Mouse (Mus musculus): ENCODE results near the gene Gm42420. TPM values are rescaled to one million over a fixed set of nuclear protein-coding genes. Genes with fewer than 3 reads are reported as not detected.

Gm42420 gene
- total and polyA plus RNA-seq, 2 experiments from 2014 or later, result 1.5 TPM; not detected in 1

DNA sequence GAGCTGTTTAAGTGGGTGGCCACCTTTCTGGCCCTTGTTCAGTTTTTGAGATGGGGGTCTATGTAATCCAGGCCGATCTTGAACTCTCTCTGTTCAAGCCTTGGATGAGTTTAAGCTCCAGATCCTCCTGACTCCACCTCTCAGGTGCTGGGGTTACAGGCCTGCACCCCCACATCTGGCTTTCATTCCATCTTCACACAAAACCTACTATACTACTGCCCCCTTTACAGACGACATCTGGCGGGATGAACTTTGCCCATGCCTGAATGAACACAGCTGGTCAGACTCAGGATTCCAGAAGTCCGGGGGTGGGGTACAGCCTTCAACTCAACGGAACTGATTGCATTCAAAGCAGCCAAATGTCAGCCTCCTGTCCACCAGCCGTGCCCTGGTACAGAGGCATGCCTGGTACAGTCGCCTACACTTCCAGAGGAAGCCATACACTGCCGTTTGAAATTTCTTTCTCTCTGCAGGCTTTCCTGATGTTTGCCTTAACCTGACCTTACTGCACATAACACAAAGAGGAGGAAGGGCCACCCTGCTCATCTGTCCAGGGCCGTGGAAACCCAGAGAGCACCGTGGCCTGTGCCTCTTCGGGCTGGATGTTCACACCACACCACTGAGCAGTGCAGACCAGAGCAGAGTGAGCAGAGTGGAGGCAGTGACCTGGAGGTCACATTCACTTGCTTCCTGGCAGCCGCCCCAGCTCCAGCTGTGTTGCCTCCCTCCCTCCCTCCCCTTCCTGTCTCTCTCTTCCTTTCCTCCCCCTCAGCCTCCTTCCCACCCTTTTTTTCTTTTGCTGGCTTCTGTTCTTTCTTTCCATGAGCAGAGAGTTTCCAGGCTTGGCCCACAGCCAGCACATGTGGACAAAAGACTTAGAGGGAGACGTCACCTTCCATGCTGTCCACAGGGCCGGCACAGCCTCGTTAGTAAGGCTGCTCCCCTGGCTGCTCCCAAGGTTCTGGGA lies 42.6 kb upstream of the Gm42420 start:
- DNase-seq (ENCODE audit: low spot score), result peak; percentile 83
- no peak overlapping the region for H3K4me3 ChIP-seq (ENCODE audit: low read depth, low read length)
- peak overlapping the region; percentile 51; the same call in 1 of the 2 replicates for H3K27ac ChIP-seq (ENCODE audit: low read depth, low read length)
- H3K4me1 ChIP-seq (ENCODE audit: insufficient read depth, low read length), result peaks cover 9% of the 10 kb centered on the region
- H3K9me3 ChIP-seq (ENCODE audit: low read length), result no peaks in the 10 kb centered on the region
- WGBS, result 23% methylated on average over 15 of the region's 15 CpGs
- H3K9ac ChIP-seq (replicated peaks; ENCODE audit: low read length, poor library complexity, severe bottlenecking), result no peak overlapping the region
- TF ChIP-seq CTCF (IDR thresholded peaks at IDR 0.05), result no peak
- ATAC-seq (ENCODE audit: low FRiP score), result peak; percentile 69
- H3K4me2 ChIP-seq (ENCODE audit: low read depth, low read length, poor library complexity, severe bottlenecking), result no peak overlapping the region
- no peaks in the 10 kb centered on the region for H3K36me3 ChIP-seq (ENCODE audit: insufficient read depth, low read length)
- H3K27me3 ChIP-seq (ENCODE audit: insufficient read depth, low read length), result no peaks in the 10 kb centered on the region

DNA sequence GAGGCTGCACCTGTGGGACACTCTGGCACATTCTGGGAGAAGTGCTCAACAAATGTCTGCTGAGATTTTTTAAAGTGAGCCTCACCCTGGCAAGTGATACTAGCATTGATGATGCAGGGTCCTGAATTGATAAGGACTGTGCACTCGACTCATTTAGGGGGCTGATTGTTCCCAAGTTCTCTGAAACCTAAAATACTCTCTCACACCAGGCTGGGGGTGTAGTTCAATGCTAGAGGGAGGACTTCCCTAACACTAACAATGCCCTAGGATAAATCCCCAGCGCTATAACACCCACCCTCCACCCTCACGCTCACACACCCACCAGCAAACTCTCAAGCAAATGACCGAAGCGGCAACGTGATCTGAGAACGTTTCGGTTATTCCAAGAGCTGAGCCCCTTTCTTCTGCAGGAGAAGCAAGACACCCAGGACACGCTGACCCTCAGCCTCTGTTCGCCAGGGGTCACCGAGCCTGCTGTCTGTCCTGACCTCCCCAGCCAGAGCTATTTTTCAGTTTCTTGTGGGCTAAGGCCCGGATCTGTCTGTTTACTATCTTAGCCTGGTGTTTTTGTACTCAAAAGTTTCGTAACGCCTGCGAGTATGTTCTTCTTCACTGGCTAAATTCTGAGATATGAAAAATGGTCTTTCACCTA lies 41.7 kb upstream of the Gm42420 start:
- Histone ChIP-seq H3K9me3 (ENCODE audit: low read length) (no peaks in the 10 kb centered on the region), H3K36me3 (ENCODE audit: insufficient read depth, low read length) (no peaks in the 10 kb centered on the region), H3K4me2 (ENCODE audit: low read depth, low read length, poor library complexity, severe bottlenecking) (no peak overlapping the region), H3K27ac (ENCODE audit: low read depth, low read length) (no peak overlapping the region; the same call in 1 of the 2 replicates), H3K4me1 (ENCODE audit: insufficient read depth, low read length) (peaks cover 9% of the 10 kb centered on the region), H3K4me3 (ENCODE audit: low read depth, low read length) (no peak overlapping the region), H3K9ac (replicated peaks; ENCODE audit: low read length, poor library complexity, severe bottlenecking) (no peak overlapping the region), H3K27me3 (ENCODE audit: insufficient read depth, low read length) (no peaks in the 10 kb centered on the region)
- WGBS, result 34% methylated on average over 15 of the region's 15 CpGs
- ATAC-seq (ENCODE audit: low FRiP score) (no peak), DNase-seq (ENCODE audit: low spot score) (no peak)
- TF ChIP-seq CTCF (IDR thresholded peaks at IDR 0.05), result no peak

DNA sequence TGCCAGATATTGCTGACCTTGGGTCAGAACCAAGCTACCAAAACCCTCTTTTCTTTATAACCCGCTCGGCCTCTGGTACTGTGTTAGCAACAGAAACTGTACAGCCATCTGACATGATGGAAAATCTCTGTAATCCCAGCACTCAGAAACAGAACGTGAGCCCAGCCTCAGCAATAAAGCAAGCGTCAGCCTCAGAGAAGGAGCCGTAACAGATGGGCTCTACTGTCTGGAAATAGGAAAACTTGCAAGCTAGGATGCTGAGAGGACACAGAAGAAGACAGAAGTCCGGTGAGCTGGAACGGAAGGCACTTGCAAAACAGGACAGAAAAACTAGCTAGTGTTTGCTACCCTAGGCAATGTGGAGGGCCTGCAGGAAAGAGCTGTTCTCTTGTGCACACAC lies 40.1 kb upstream of the Gm42420 start:
- no peaks in the 10 kb centered on the region for H3K9me3 ChIP-seq (ENCODE audit: low read length)
- no peaks in the 10 kb centered on the region for H3K27me3 ChIP-seq (ENCODE audit: insufficient read depth, low read length)
- no peaks in the 10 kb centered on the region for H3K36me3 ChIP-seq (ENCODE audit: insufficient read depth, low read length)
- H3K4me3 ChIP-seq (ENCODE audit: low read depth, low read length), result no peak overlapping the region
- TF ChIP-seq CTCF (IDR thresholded peaks at IDR 0.05), result no peak
- no peak overlapping the region for H3K9ac ChIP-seq (replicated peaks; ENCODE audit: low read length, poor library complexity, severe bottlenecking)
- H3K4me1 ChIP-seq (ENCODE audit: insufficient read depth, low read length), result peaks cover 6% of the 10 kb centered on the region
- DNase-seq (ENCODE audit: low spot score), result no peak
- 0 out of 2 replicates have a peak overlapping the region, but pooled peaks have one; percentile 12 for H3K27ac ChIP-seq (ENCODE audit: low read depth, low read length)
- no peak overlapping the region for H3K4me2 ChIP-seq (ENCODE audit: low read depth, low read length, poor library complexity, severe bottlenecking)
- no peak for ATAC-seq (ENCODE audit: low FRiP score)
- 89% methylated on average over 7 of the region's 7 CpGs for WGBS

DNA sequence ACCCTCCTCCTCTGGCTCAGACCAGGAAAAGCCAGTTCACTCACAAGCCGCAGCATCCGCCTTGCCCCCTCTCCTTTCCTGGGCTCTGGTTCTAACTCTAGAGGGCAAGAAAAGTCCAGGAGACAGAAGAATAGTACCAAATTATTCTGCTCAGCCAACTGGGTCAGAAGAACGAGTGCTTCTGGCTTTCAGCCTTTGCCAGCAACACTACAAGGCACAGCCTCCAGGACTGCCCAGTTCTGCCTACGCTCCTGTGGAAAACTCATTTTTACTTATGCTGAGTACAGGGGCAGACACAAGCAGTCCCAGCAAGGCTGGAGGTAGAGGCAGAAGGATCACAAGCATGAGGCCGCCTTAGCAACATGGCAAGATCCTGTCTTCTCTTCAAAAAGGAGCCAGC lies 37.5 kb upstream of the Gm42420 start:
- H3K4me3 ChIP-seq (ENCODE audit: low read depth, low read length), result no peak overlapping the region
- 75% methylated on average over 5 of the region's 5 CpGs for WGBS
- no peak overlapping the region for H3K4me2 ChIP-seq (ENCODE audit: low read depth, low read length, poor library complexity, severe bottlenecking)
- DNase-seq (ENCODE audit: low spot score), result peak; percentile 35
- no peaks in the 10 kb centered on the region for H3K36me3 ChIP-seq (ENCODE audit: insufficient read depth, low read length)
- H3K9me3 ChIP-seq (ENCODE audit: low read length), result no peaks in the 10 kb centered on the region
- no peak for TF ChIP-seq CTCF (IDR thresholded peaks at IDR 0.05)
- no peaks in the 10 kb centered on the region for H3K27me3 ChIP-seq (ENCODE audit: insufficient read depth, low read length)
- H3K9ac ChIP-seq (replicated peaks; ENCODE audit: low read length, poor library complexity, severe bottlenecking), result no peak overlapping the region
- no peak for ATAC-seq (ENCODE audit: low FRiP score)
- H3K4me1 ChIP-seq (ENCODE audit: insufficient read depth, low read length), result peaks cover 1% of the 10 kb centered on the region
- no peak overlapping the region for H3K27ac ChIP-seq (ENCODE audit: low read depth, low read length)

DNA sequence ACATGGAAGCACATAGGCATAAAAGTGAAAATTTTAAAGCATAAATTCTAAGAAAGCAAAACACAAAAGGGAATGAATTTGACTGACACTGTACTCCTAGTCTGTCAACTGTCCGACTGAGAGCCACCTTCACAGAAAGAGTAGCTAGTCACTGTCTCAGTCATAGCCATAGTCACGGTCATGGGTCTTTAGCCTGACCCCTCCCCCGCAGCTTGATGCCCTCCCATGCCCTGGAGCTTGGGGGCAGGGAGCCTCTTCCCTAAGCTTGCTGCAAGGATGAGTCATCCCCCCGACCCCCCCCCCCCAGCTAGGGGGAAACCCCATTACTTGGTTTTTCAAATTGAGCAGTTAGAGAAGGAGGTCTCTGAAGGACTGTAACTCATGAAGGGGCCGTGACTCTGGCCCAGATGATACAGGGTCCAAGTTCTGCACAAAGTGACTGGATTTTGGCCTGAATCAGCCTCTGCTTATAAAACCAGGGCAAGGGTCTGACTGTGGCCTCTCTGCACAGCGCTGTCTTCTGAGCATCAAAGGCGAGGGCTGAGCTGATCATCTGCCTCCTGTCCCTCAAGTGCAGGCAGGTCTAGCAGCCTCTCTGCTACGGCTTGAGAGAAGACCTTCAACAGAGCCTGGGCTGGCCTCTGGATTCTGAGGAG lies 33.4 kb upstream of the Gm42420 start:
- DNase-seq (ENCODE audit: low spot score) (no peak), ATAC-seq (ENCODE audit: low FRiP score) (no peak)
- Histone ChIP-seq H3K36me3 (ENCODE audit: insufficient read depth, low read length) (no peaks in the 10 kb centered on the region), H3K27me3 (ENCODE audit: insufficient read depth, low read length) (no peaks in the 10 kb centered on the region), H3K4me2 (ENCODE audit: low read depth, low read length, poor library complexity, severe bottlenecking) (no peak overlapping the region), H3K9ac (replicated peaks; ENCODE audit: low read length, poor library complexity, severe bottlenecking) (no peak overlapping the region), H3K9me3 (ENCODE audit: low read length) (no peaks in the 10 kb centered on the region), H3K4me1 (ENCODE audit: insufficient read depth, low read length) (peaks cover 10% of the 10 kb centered on the region; the same call in 1 of the 2 replicates), H3K4me3 (ENCODE audit: low read depth, low read length) (no peak overlapping the region), H3K27ac (ENCODE audit: low read depth, low read length) (no peak overlapping the region)
- WGBS, result 60% methylated on average over 8 of the region's 8 CpGs
- no peak for TF ChIP-seq CTCF (IDR thresholded peaks at IDR 0.05)
